Mouse (Mus musculus): Measurements from ENCODE around the gene Wfdc12. TPM values are rescaled to one million over a fixed set of nuclear protein-coding genes. Genes with fewer than 3 reads are reported as not detected.

Gene Wfdc12
- polyA plus RNA-seq, 1 experiment, result 0.42 TPM

- no peak for DNase-seq
- Histone ChIP-seq H3K27ac (ENCODE audit: control insufficient read depth, insufficient read depth, low read length) (no peak within 1 kb of the TSS), H3K4me1 (replicated peaks; ENCODE audit: control insufficient read depth, insufficient read depth, low read length) (peaks cover 4% of the 10 kb centered on the region; the same call in 1 of the 2 replicates), H3K36me3 (ENCODE audit: control insufficient read depth, insufficient read depth, low read length) (no peaks in the 10 kb centered on the region), H3K27me3 (ENCODE audit: control insufficient read depth, insufficient read depth, low read length) (no peaks in the 10 kb centered on the region), H3K4me3 (ENCODE audit: control insufficient read depth, insufficient read depth, low read length) (no peak within 1 kb of the TSS)
- WGBS, result 94% methylated on average over 7 of the region's 7 CpGs
- no peak for TF ChIP-seq POLR2A (IDR thresholded peaks at IDR 0.05; ENCODE audit: control insufficient read depth, extremely low read depth, insufficient read depth, low read length, poor library complexity)
- no peak for TF ChIP-seq CTCF (IDR thresholded peaks at IDR 0.05; ENCODE audit: borderline replicate concordance, control insufficient read depth, extremely low read depth, insufficient read depth, low read length, poor library complexity)
These were observed 7.6 kb downstream of the Wfdc12 start, which contains the start of gene Wfdc5 for GRCm38 (mm10) chr2:164182692-164183255. Gene Wfdc5 (minus strand): TSS chr2:164182742.

- WGBS, result 93% methylated on average over 4 of the region's 4 CpGs
- Histone ChIP-seq H3K36me3 (ENCODE audit: control insufficient read depth, insufficient read depth, low read length) (no peaks in the 10 kb centered on the region), H3K27ac (ENCODE audit: control insufficient read depth, insufficient read depth, low read length) (no peak overlapping the region), H3K4me3 (ENCODE audit: control insufficient read depth, insufficient read depth, low read length) (no peak overlapping the region), H3K27me3 (ENCODE audit: control insufficient read depth, insufficient read depth, low read length) (no peaks in the 10 kb centered on the region), H3K4me1 (replicated peaks; ENCODE audit: control insufficient read depth, insufficient read depth, low read length) (peaks cover 4% of the 10 kb centered on the region; the same call in 1 of the 2 replicates)
- TF ChIP-seq CTCF (IDR thresholded peaks at IDR 0.05; ENCODE audit: borderline replicate concordance, control insufficient read depth, extremely low read depth, insufficient read depth, low read length, poor library complexity) (no peak), POLR2A (IDR thresholded peaks at IDR 0.05; ENCODE audit: control insufficient read depth, extremely low read depth, insufficient read depth, low read length, poor library complexity) (no peak)
- no peak for DNase-seq
These were observed 9.6 kb downstream of the Wfdc12 start for GRCm38 (mm10) chr2:164180770-164181169.

- H3K36me3 ChIP-seq (ENCODE audit: control insufficient read depth, insufficient read depth, low read length), result no peaks in the 10 kb centered on the region
- TF ChIP-seq POLR2A (IDR thresholded peaks at IDR 0.05; ENCODE audit: control insufficient read depth, extremely low read depth, insufficient read depth, low read length, poor library complexity) (no peak), CTCF (IDR thresholded peaks at IDR 0.05; ENCODE audit: borderline replicate concordance, control insufficient read depth, extremely low read depth, insufficient read depth, low read length, poor library complexity) (peak; percentile 60; the same call in 1 of the 2 replicates)
- peak; percentile 35 for DNase-seq
- no peak overlapping the region for H3K4me3 ChIP-seq (ENCODE audit: control insufficient read depth, insufficient read depth, low read length)
- H3K27ac ChIP-seq (ENCODE audit: control insufficient read depth, insufficient read depth, low read length), result no peak overlapping the region
- 47% methylated on average over 3 of the region's 3 CpGs for WGBS
- H3K27me3 ChIP-seq (ENCODE audit: control insufficient read depth, insufficient read depth, low read length), result no peaks in the 10 kb centered on the region
- H3K4me1 ChIP-seq (replicated peaks; ENCODE audit: control insufficient read depth, insufficient read depth, low read length), result peaks cover 4% of the 10 kb centered on the region; the same call in 1 of the 2 replicates
These were observed 10.3 kb downstream of the Wfdc12 start for GRCm38 (mm10) chr2:164180124-164180523.

GRCm38 (mm10) chr2:164177831-164178230 lies 12.6 kb downstream of the Wfdc12 start:
- 94% methylated on average over 5 of the region's 5 CpGs for WGBS
- no peak for DNase-seq
- Histone ChIP-seq H3K27ac (ENCODE audit: control insufficient read depth, insufficient read depth, low read length) (no peak overlapping the region), H3K27me3 (ENCODE audit: control insufficient read depth, insufficient read depth, low read length) (no peaks in the 10 kb centered on the region), H3K36me3 (ENCODE audit: control insufficient read depth, insufficient read depth, low read length) (no peaks in the 10 kb centered on the region), H3K4me3 (ENCODE audit: control insufficient read depth, insufficient read depth, low read length) (no peak overlapping the region), H3K4me1 (replicated peaks; ENCODE audit: control insufficient read depth, insufficient read depth, low read length) (no peaks in the 10 kb centered on the region)
- TF ChIP-seq POLR2A (IDR thresholded peaks at IDR 0.05; ENCODE audit: control insufficient read depth, extremely low read depth, insufficient read depth, low read length, poor library complexity) (no peak), CTCF (IDR thresholded peaks at IDR 0.05; ENCODE audit: borderline replicate concordance, control insufficient read depth, extremely low read depth, insufficient read depth, low read length, poor library complexity) (no peak)

- Histone ChIP-seq H3K4me1 (replicated peaks; ENCODE audit: control insufficient read depth, insufficient read depth, low read length) (no peaks in the 10 kb centered on the region), H3K27ac (ENCODE audit: control insufficient read depth, insufficient read depth, low read length) (no peak overlapping the region), H3K36me3 (ENCODE audit: control insufficient read depth, insufficient read depth, low read length) (no peaks in the 10 kb centered on the region), H3K4me3 (ENCODE audit: control insufficient read depth, insufficient read depth, low read length) (no peak overlapping the region), H3K27me3 (ENCODE audit: control insufficient read depth, insufficient read depth, low read length) (peaks cover 9% of the 10 kb centered on the region; the same call in 1 of the 2 replicates)
- DNase-seq, result no peak
- 24% methylated on average over 3 of the region's 3 CpGs for whole genome bisulfite sequencing
- no peak for TF ChIP-seq CTCF (IDR thresholded peaks at IDR 0.05; ENCODE audit: borderline replicate concordance, control insufficient read depth, extremely low read depth, insufficient read depth, low read length, poor library complexity)
These were observed 14.6 kb downstream of the Wfdc12 start for GRCm38 (mm10) chr2:164175850-164176249.

GRCm38 (mm10) chr2:164174649-164175395 lies 15.6 kb downstream of the Wfdc12 start:
- no peaks in the 10 kb centered on the region for H3K36me3 ChIP-seq (ENCODE audit: control insufficient read depth, insufficient read depth, low read length)

More at GRCm38 (mm10) chr2:164174649-164175395, 15.6 kb downstream of the Wfdc12 start:
- H3K4me1 ChIP-seq (replicated peaks; ENCODE audit: control insufficient read depth, insufficient read depth, low read length), result no peaks in the 10 kb centered on the region
- TF ChIP-seq POLR2A (IDR thresholded peaks at IDR 0.05; ENCODE audit: control insufficient read depth, extremely low read depth, insufficient read depth, low read length, poor library complexity) (no peak), CTCF (IDR thresholded peaks at IDR 0.05; ENCODE audit: borderline replicate concordance, control insufficient read depth, extremely low read depth, insufficient read depth, low read length, poor library complexity) (no peak)
- WGBS, result 82% methylated on average over 8 of the region's 8 CpGs
- no peak overlapping the region for H3K4me3 ChIP-seq (ENCODE audit: control insufficient read depth, insufficient read depth, low read length)
- DNase-seq, result no peak
- H3K27me3 ChIP-seq (ENCODE audit: control insufficient read depth, insufficient read depth, low read length), result peaks cover 17% of the 10 kb centered on the region; the same call in 1 of the 2 replicates
- H3K27ac ChIP-seq (ENCODE audit: control insufficient read depth, insufficient read depth, low read length), result no peak overlapping the region
